Mouse (Mus musculus) ovary, postnatal 36 days (tissue): ENCODE results near the gene Hand1.
"Not testable (repeated sequence)": the region's sequence is repeated elsewhere in the genome, so short reads cannot be mapped to it uniquely, and the experiment has no call there.

Source experiments
- DNase-seq: peaks from one replicate; pipeline ENCODE4 v3.0.0; 2022; ENCODE audit warnings: low spot score, mixed read lengths

The Hand1 gene

GRCm38 (mm10) chr11:57832552-57833201 lies at the start of gene Hand1:
Hand1 (minus strand) TSS chr11:57832818.
- DNase-seq, result no peak

- no peak for DNase-seq
Measured at GRCm38 (mm10) chr11:57876157-57876556, 43.5 kb upstream of the Hand1 start.

GRCm38 (mm10) chr11:57873014-57873413 lies 40.4 kb upstream of the Hand1 start:
- DNase-seq, result no peak

- DNase-seq, result peak; percentile 27
Measured at GRCm38 (mm10) chr11:57868753-57869460, 36.3 kb upstream of the Hand1 start.

GRCm38 (mm10) chr11:57866466-57866865 lies 33.8 kb upstream of the Hand1 start:
- DNase-seq, result no peak

GRCm38 (mm10) chr11:57864577-57864976 lies 32.0 kb upstream of the Hand1 start:
- no peak for DNase-seq

GRCm38 (mm10) chr11:57862088-57862487 lies 29.5 kb upstream of the Hand1 start:
- no peak for DNase-seq

- DNase-seq, result no peak
Measured at GRCm38 (mm10) chr11:57857709-57858108, 25.1 kb upstream of the Hand1 start.

- DNase-seq, result no peak
Measured at GRCm38 (mm10) chr11:57853571-57853970, 21.0 kb upstream of the Hand1 start.

- DNase-seq, result no peak
Measured at GRCm38 (mm10) chr11:57850931-57851330, 18.3 kb upstream of the Hand1 start.

GRCm38 (mm10) chr11:57850298-57850697 lies 17.7 kb upstream of the Hand1 start:
- DNase-seq, result no peak

GRCm38 (mm10) chr11:57847396-57847795 lies 14.8 kb upstream of the Hand1 start:
- DNase-seq, result no peak

GRCm38 (mm10) chr11:57846421-57847363 lies 14.1 kb upstream of the Hand1 start:
- not testable (repeated sequence) for DNase-seq

- DNase-seq, result no peak
Measured at GRCm38 (mm10) chr11:57841391-57841790, 8.8 kb upstream of the Hand1 start.

GRCm38 (mm10) chr11:57840986-57841385 lies 8.4 kb upstream of the Hand1 start:
- no peak for DNase-seq

GRCm38 (mm10) chr11:57837861-57838680 lies 5.5 kb upstream of the Hand1 start:
- DNase-seq, result no peak

GRCm38 (mm10) chr11:57836872-57837680 lies 4.5 kb upstream of the Hand1 start:
- DNase-seq, result no peak

GRCm38 (mm10) chr11:57836401-57836800 lies 3.8 kb upstream of the Hand1 start:
- DNase-seq, result no peak

- no peak for DNase-seq
Measured at GRCm38 (mm10) chr11:57835931-57836330, 3.3 kb upstream of the Hand1 start.

- no peak for DNase-seq
Measured at GRCm38 (mm10) chr11:57835331-57835730, 2.7 kb upstream of the Hand1 start.

GRCm38 (mm10) chr11:57834031-57834430 lies 1.4 kb upstream of the Hand1 start:
- DNase-seq, result no peak
